Mouse (Mus musculus) midbrain, embryonic 14.5 days (tissue): ENCODE data around the gene Reln. TPM values are rescaled to one million over a fixed set of nuclear protein-coding genes. Genes with fewer than 3 reads are reported as not detected.

Experiments used
- ATAC-seq: fragments of 200-750 bp; cut with Nextera tagmentation; 2 replicates; pipeline ENCODE4 v1.8.0; 2017; ENCODE audit warnings: moderate number of reproducible peaks, moderate library complexity; ENCODE audit not compliant: low FRiP score, low TSS enrichment
- DNase-seq: peaks from one replicate; pipeline ENCODE4 v3.0.0-alpha.2; 2015
- H3K27ac ChIP-seq: fragments of 300-500 bp; sonication (generic); replicated peaks from 2 replicates; pipeline ENCODE4 v1.5.1; 2014; ENCODE audit warnings: mild to moderate bottlenecking, low read depth, low read length, moderate library complexity
- H3K27me3 ChIP-seq: fragments of 300-500 bp; sonication (generic); 2 replicates; pipeline ENCODE4 v1.6.1; 2014; ENCODE audit warnings: low read length, control low read depth, mixed read lengths; ENCODE audit not compliant: control insufficient read depth, insufficient read depth
- H3K36me3 ChIP-seq: fragments of 300-500 bp; sonication (generic); 2 replicates; pipeline ENCODE4 v1.6.1; 2014; ENCODE audit warnings: low read length, control low read depth; ENCODE audit not compliant: control insufficient read depth, insufficient read depth
- H3K4me1 ChIP-seq: fragments of 300-500 bp; sonication (generic); 2 replicates; pipeline ENCODE4 v1.6.1; 2014; ENCODE audit warnings: mild to moderate bottlenecking, antibody characterized with exemption, low read length, control low read depth; ENCODE audit not compliant: control insufficient read depth, insufficient read depth
- H3K4me2 ChIP-seq: fragments of 300-500 bp; sonication (generic); 2 replicates; pipeline ENCODE4 v1.6.1; 2014; ENCODE audit warnings: mild to moderate bottlenecking, low read length, moderate library complexity
- H3K4me3 ChIP-seq: fragments of 300-500 bp; sonication (generic); replicated peaks from 2 replicates; pipeline ENCODE4 v1.5.1; 2014; ENCODE audit warnings: low read depth, low read length
- H3K9ac ChIP-seq: fragments of 300-500 bp; sonication (generic); replicated peaks from 2 replicates; pipeline ENCODE4 v1.6.1; 2014; ENCODE audit warnings: mild to moderate bottlenecking, low read length, moderate library complexity
- H3K9me3 ChIP-seq: fragments of 300-500 bp; sonication (generic); 2 replicates; pipeline ENCODE4 v1.6.1; 2016; ENCODE audit warnings: low read length, control low read depth, mixed read lengths; ENCODE audit not compliant: control insufficient read depth
- WGBS: fragments of 180-500 bp; shearing (Covaris S2); extraction: QIAGEN DNeasy Blood & Tissue Kit; methylation state at CpG from one replicate; pipeline ENCODE4 v1.1.7; 2014; 5-methylcytosine and 5-hydroxymethylcytosine counted together
- polyA plus RNA-seq: library from polyadenylated mRNA; unstranded; fragments of >200 nt; fragmentation: Nextera tagmentation; extraction: Ambion mirVana; gene quantifications from 2 replicates; pipeline ENCODE4 v1.2.1, GENCODE M21; 2014

Gene Reln
- polyA plus RNA-seq, 1 experiment from 2014 or later = 72.4 TPM

- ATAC-seq = no peak
- no peaks in the 10 kb centered on the region for H3K4me1 ChIP-seq
- no peak overlapping the region for H3K27ac ChIP-seq
- H3K9ac ChIP-seq = no peak overlapping the region
- H3K36me3 ChIP-seq = no peaks in the 10 kb centered on the region
- no peaks in the 10 kb centered on the region for H3K27me3 ChIP-seq
- H3K4me3 ChIP-seq = no peak overlapping the region
- no peaks in the 10 kb centered on the region for H3K9me3 ChIP-seq
- WGBS = 75% methylated on average over 6 of the region's 6 CpGs
- no peak for DNase-seq
- H3K4me2 ChIP-seq = no peak overlapping the region
Observed at GRCm38 (mm10) chr5:22266489-22267301, 77.8 kb downstream of the Reln start.

GRCm38 (mm10) chr5:22262351-22262765 lies 82.1 kb downstream of the Reln start:
- no peak overlapping the region for H3K4me3 ChIP-seq
- no peaks in the 10 kb centered on the region for H3K27me3 ChIP-seq
- no peaks in the 10 kb centered on the region for H3K9me3 ChIP-seq
- H3K36me3 ChIP-seq = no peaks in the 10 kb centered on the region
- 0 out of 2 replicates have a peak, but pooled peaks have one; percentile 17 for ATAC-seq
- H3K4me2 ChIP-seq = no peak overlapping the region
- no peak overlapping the region for H3K9ac ChIP-seq
- H3K4me1 ChIP-seq = no peaks in the 10 kb centered on the region
- no peak overlapping the region for H3K27ac ChIP-seq
- WGBS = 93% methylated on average over 3 of the region's 3 CpGs
- no peak for DNase-seq

- H3K4me1 ChIP-seq = peaks cover 2% of the 10 kb centered on the region; the same call in 1 of the 2 replicates
- no peak overlapping the region for H3K9ac ChIP-seq
- WGBS = 97% methylated on average over 3 of the region's 3 CpGs
- DNase-seq (no peak), ATAC-seq (no peak)
- H3K4me2 ChIP-seq = no peak overlapping the region
- H3K27ac ChIP-seq = no peak overlapping the region
- no peak overlapping the region for H3K4me3 ChIP-seq
- H3K36me3 ChIP-seq = no peaks in the 10 kb centered on the region
- no peaks in the 10 kb centered on the region for H3K9me3 ChIP-seq
- no peaks in the 10 kb centered on the region for H3K27me3 ChIP-seq
Observed at GRCm38 (mm10) chr5:22255346-22255745, 89.2 kb downstream of the Reln start.

GRCm38 (mm10) chr5:22253910-22254309 lies 90.6 kb downstream of the Reln start:
- no peaks in the 10 kb centered on the region for H3K9me3 ChIP-seq
- H3K36me3 ChIP-seq = no peaks in the 10 kb centered on the region
- no peaks in the 10 kb centered on the region for H3K27me3 ChIP-seq
- ATAC-seq (no peak), DNase-seq (no peak)
- H3K27ac ChIP-seq = no peak overlapping the region
- WGBS = 84% methylated on average over 3 of the region's 3 CpGs
- H3K4me3 ChIP-seq = no peak overlapping the region
- peaks cover 7% of the 10 kb centered on the region; the same call in 1 of the 2 replicates for H3K4me1 ChIP-seq
- H3K4me2 ChIP-seq = no peak overlapping the region
- no peak overlapping the region for H3K9ac ChIP-seq

GRCm38 (mm10) chr5:22253318-22253717 lies 91.2 kb downstream of the Reln start:
- H3K27ac ChIP-seq = no peak overlapping the region
- H3K4me2 ChIP-seq = no peak overlapping the region
- no peak overlapping the region for H3K4me3 ChIP-seq
- DNase-seq (no peak), ATAC-seq (no peak)
- no peaks in the 10 kb centered on the region for H3K9me3 ChIP-seq
- WGBS = 95% methylated on average over 6 of the region's 6 CpGs
- H3K36me3 ChIP-seq = no peaks in the 10 kb centered on the region
- no peak overlapping the region for H3K9ac ChIP-seq
- no peaks in the 10 kb centered on the region for H3K27me3 ChIP-seq
- peaks cover 7% of the 10 kb centered on the region; the same call in 1 of the 2 replicates for H3K4me1 ChIP-seq

- Histone ChIP-seq H3K9ac (no peak overlapping the region), H3K4me3 (no peak overlapping the region), H3K4me1 (peaks cover 12% of the 10 kb centered on the region; the same call in 1 of the 2 replicates), H3K9me3 (no peaks in the 10 kb centered on the region), H3K27me3 (no peaks in the 10 kb centered on the region), H3K4me2 (no peak overlapping the region), H3K27ac (0 out of 2 replicates have a peak overlapping the region, but pooled peaks have one; percentile 1), H3K36me3 (no peaks in the 10 kb centered on the region)
- 34% methylated on average over 6 of the region's 6 CpGs for WGBS
- ATAC-seq (peak; percentile 64; the same call in 1 of the 2 replicates), DNase-seq (peak; percentile 47)
Observed at GRCm38 (mm10) chr5:22247850-22248249, 96.7 kb downstream of the Reln start.

GRCm38 (mm10) chr5:22245056-22245455 lies 99.4 kb downstream of the Reln start:
- no peak overlapping the region for H3K9ac ChIP-seq
- no peak for ATAC-seq
- 92% methylated on average over 1 of the region's 1 CpGs for WGBS

GRCm38 (mm10) chr5:22243538-22243937 lies 101.0 kb downstream of the Reln start:
- no peaks in the 10 kb centered on the region for H3K9me3 ChIP-seq
- ATAC-seq = no peak
- no peak overlapping the region for H3K4me3 ChIP-seq
- H3K4me2 ChIP-seq = no peak overlapping the region
- H3K27me3 ChIP-seq = no peaks in the 10 kb centered on the region
- DNase-seq = no peak
- H3K9ac ChIP-seq = no peak overlapping the region
- WGBS = 83% methylated on average over 2 of the region's 2 CpGs
- H3K27ac ChIP-seq = no peak overlapping the region
- H3K4me1 ChIP-seq = 0 out of 2 replicates have a peak, but pooled peaks cover 6% of the 10 kb centered on the region
- H3K36me3 ChIP-seq = no peaks in the 10 kb centered on the region

More at GRCm38 (mm10) chr5:22245056-22245455, 99.4 kb downstream of the Reln start:
- no peak for DNase-seq
- Histone ChIP-seq H3K4me3 (no peak overlapping the region), H3K27ac (no peak overlapping the region), H3K9me3 (no peaks in the 10 kb centered on the region), H3K4me2 (no peak overlapping the region), H3K27me3 (no peaks in the 10 kb centered on the region), H3K36me3 (no peaks in the 10 kb centered on the region), H3K4me1 (peaks cover 7% of the 10 kb centered on the region; the same call in 1 of the 2 replicates)

- 86% methylated on average over 4 of the region's 4 CpGs for WGBS
- DNase-seq = no peak
- no peak overlapping the region for H3K4me3 ChIP-seq
- H3K27me3 ChIP-seq = no peaks in the 10 kb centered on the region
- no peaks in the 10 kb centered on the region for H3K9me3 ChIP-seq
- ATAC-seq = no peak
- no peak overlapping the region for H3K27ac ChIP-seq
- H3K9ac ChIP-seq = no peak overlapping the region
- no peak overlapping the region for H3K4me2 ChIP-seq
- no peaks in the 10 kb centered on the region for H3K4me1 ChIP-seq
- H3K36me3 ChIP-seq = no peaks in the 10 kb centered on the region
Observed at GRCm38 (mm10) chr5:22241560-22241959, 102.9 kb downstream of the Reln start.
